Mouse (Mus musculus) kidney, adult 2 months (tissue): ENCODE results near the gene Riok1.

Experiments used
- CTCF ChIP-seq: fragments of 200-500 bp; conservative IDR thresholded peaks from 2 replicates; pipeline ENCODE4 v1.5.1; 2011; ENCODE audit warnings: low read depth, mild to moderate bottlenecking, control low read depth, low read length, moderate library complexity, mixed read lengths; ENCODE audit not compliant: insufficient read depth, insufficient read length
- POLR2A ChIP-seq: fragments of 200-500 bp; IDR thresholded peaks from one replicate; pipeline ENCODE4 v1.6.1; 2011; ENCODE audit warnings: low read depth, low read length, control low read depth

- TF ChIP-seq CTCF = no peak
- TF ChIP-seq POLR2A = no peak
These were observed 26.9 kb upstream of the Riok1 start for GRCm38 (mm10) chr13:38009721-38010408.
